Mouse (Mus musculus): ENCODE results near the gene Vps37b. TPM values are rescaled to one million over a fixed set of nuclear protein-coding genes. Genes with fewer than 3 reads are reported as not detected.
A peak's percentile ranks its signal among the peaks of the same experiment; 100 is the strongest.

The Vps37b gene
- 29.3 and 31.5 TPM in 2 replicates for polyA plus RNA-seq (2014; fragmentation: Nextera tagmentation; extraction: Ambion mirVana)

- Histone ChIP-seq H3K4me3 (ENCODE audit: low read depth, low read length) (peak within 1 kb of the TSS; percentile 91), H3K9ac (replicated peaks; ENCODE audit: low read depth, low read length) (peak within 1 kb of the TSS; percentile 90), H3K36me3 (ENCODE audit: control insufficient read depth, insufficient read depth, low read length) (no peaks in the 10 kb centered on the region), H3K27me3 (ENCODE audit: control insufficient read depth, insufficient read depth, low read length) (no peaks in the 10 kb centered on the region), H3K4me2 (replicated peaks; ENCODE audit: low read depth, low read length) (peak within 1 kb of the TSS; percentile 81), H3K27ac (ENCODE audit: low read length) (peak within 1 kb of the TSS; percentile 91), H3K4me1 (ENCODE audit: control insufficient read depth, insufficient read depth, low read length) (peaks cover 26% of the 10 kb centered on the region), H3K9me3 (ENCODE audit: control insufficient read depth, low read depth, low read length) (no peaks in the 10 kb centered on the region)
- WGBS, result under 1% methylated on average over 52 of the region's 52 CpGs
- ATAC-seq (ENCODE audit: insufficient number of reproducible peaks, insufficient read depth, low FRiP score, low read depth), result peak; percentile 76
Measured at GRCm38 (mm10) chr5:124032001-124032508, at the start of gene Vps37b. TSS of gene Vps37b (minus strand) at chr5:124032270.

GRCm38 (mm10) chr5:124079880-124080279, 47.8 kb upstream of the Vps37b start:
- ATAC-seq (ENCODE audit: insufficient number of reproducible peaks, insufficient read depth, low FRiP score, low read depth), result no peak
- H3K9me3 ChIP-seq (ENCODE audit: control insufficient read depth, low read depth, low read length), result no peaks in the 10 kb centered on the region
- no peaks in the 10 kb centered on the region for H3K36me3 ChIP-seq (ENCODE audit: control insufficient read depth, insufficient read depth, low read length)
- H3K4me2 ChIP-seq (replicated peaks; ENCODE audit: low read depth, low read length), result no peak overlapping the region
- no peak overlapping the region for H3K9ac ChIP-seq (replicated peaks; ENCODE audit: low read depth, low read length)
- no peak overlapping the region for H3K4me3 ChIP-seq (ENCODE audit: low read depth, low read length)
- H3K27me3 ChIP-seq (ENCODE audit: control insufficient read depth, insufficient read depth, low read length), result no peaks in the 10 kb centered on the region
- H3K27ac ChIP-seq (ENCODE audit: low read length), result no peak overlapping the region
- H3K4me1 ChIP-seq (ENCODE audit: control insufficient read depth, insufficient read depth, low read length), result peaks cover 3% of the 10 kb centered on the region
- 91% methylated on average over 17 of the region's 17 CpGs for WGBS

- no peak overlapping the region for H3K4me2 ChIP-seq (replicated peaks; ENCODE audit: low read depth, low read length)
- H3K9me3 ChIP-seq (ENCODE audit: control insufficient read depth, low read depth, low read length), result no peaks in the 10 kb centered on the region
- WGBS, result 63% methylated on average over 9 of the region's 9 CpGs
- H3K4me1 ChIP-seq (ENCODE audit: control insufficient read depth, insufficient read depth, low read length), result peaks cover 4% of the 10 kb centered on the region
- H3K9ac ChIP-seq (replicated peaks; ENCODE audit: low read depth, low read length), result no peak overlapping the region
- ATAC-seq (ENCODE audit: insufficient number of reproducible peaks, insufficient read depth, low FRiP score, low read depth), result no peak
- no peaks in the 10 kb centered on the region for H3K27me3 ChIP-seq (ENCODE audit: control insufficient read depth, insufficient read depth, low read length)
- no peak overlapping the region for H3K4me3 ChIP-seq (ENCODE audit: low read depth, low read length)
- no peak overlapping the region for H3K27ac ChIP-seq (ENCODE audit: low read length)
- H3K36me3 ChIP-seq (ENCODE audit: control insufficient read depth, insufficient read depth, low read length), result no peaks in the 10 kb centered on the region
Measured at GRCm38 (mm10) chr5:124078794-124079416, 46.8 kb upstream of the Vps37b start.

GRCm38 (mm10) chr5:124077856-124078460, 45.9 kb upstream of the Vps37b start:
- Histone ChIP-seq H3K9ac (replicated peaks; ENCODE audit: low read depth, low read length) (no peak overlapping the region), H3K27ac (ENCODE audit: low read length) (no peak overlapping the region), H3K9me3 (ENCODE audit: control insufficient read depth, low read depth, low read length) (no peaks in the 10 kb centered on the region), H3K4me2 (replicated peaks; ENCODE audit: low read depth, low read length) (no peak overlapping the region), H3K4me3 (ENCODE audit: low read depth, low read length) (no peak overlapping the region), H3K4me1 (ENCODE audit: control insufficient read depth, insufficient read depth, low read length) (peaks cover 4% of the 10 kb centered on the region), H3K36me3 (ENCODE audit: control insufficient read depth, insufficient read depth, low read length) (no peaks in the 10 kb centered on the region), H3K27me3 (ENCODE audit: control insufficient read depth, insufficient read depth, low read length) (no peaks in the 10 kb centered on the region)
- WGBS, result 52% methylated on average over 6 of the region's 6 CpGs
- ATAC-seq (ENCODE audit: insufficient number of reproducible peaks, insufficient read depth, low FRiP score, low read depth), result no peak

- Histone ChIP-seq H3K4me1 (ENCODE audit: control insufficient read depth, insufficient read depth, low read length) (peaks cover 4% of the 10 kb centered on the region), H3K9me3 (ENCODE audit: control insufficient read depth, low read depth, low read length) (no peaks in the 10 kb centered on the region), H3K27me3 (ENCODE audit: control insufficient read depth, insufficient read depth, low read length) (no peaks in the 10 kb centered on the region), H3K4me3 (ENCODE audit: low read depth, low read length) (no peak overlapping the region), H3K4me2 (replicated peaks; ENCODE audit: low read depth, low read length) (no peak overlapping the region), H3K36me3 (ENCODE audit: control insufficient read depth, insufficient read depth, low read length) (no peaks in the 10 kb centered on the region), H3K27ac (ENCODE audit: low read length) (peak overlapping the region; percentile 39; the same call in 1 of the 2 replicates), H3K9ac (replicated peaks; ENCODE audit: low read depth, low read length) (no peak overlapping the region)
- 80% methylated on average over 13 of the region's 13 CpGs for WGBS
- ATAC-seq (ENCODE audit: insufficient number of reproducible peaks, insufficient read depth, low FRiP score, low read depth), result no peak
Measured at GRCm38 (mm10) chr5:124077241-124077640, 45.2 kb upstream of the Vps37b start.

GRCm38 (mm10) chr5:124076559-124076958, 44.5 kb upstream of the Vps37b start:
- no peaks in the 10 kb centered on the region for H3K27me3 ChIP-seq (ENCODE audit: control insufficient read depth, insufficient read depth, low read length)
- peak; percentile 63 for ATAC-seq (ENCODE audit: insufficient number of reproducible peaks, insufficient read depth, low FRiP score, low read depth)
- peak overlapping the region; percentile 39; the same call in 1 of the 2 replicates for H3K27ac ChIP-seq (ENCODE audit: low read length)
- no peaks in the 10 kb centered on the region for H3K36me3 ChIP-seq (ENCODE audit: control insufficient read depth, insufficient read depth, low read length)
- 46% methylated on average over 9 of the region's 9 CpGs for WGBS
- H3K4me2 ChIP-seq (replicated peaks; ENCODE audit: low read depth, low read length), result no peak overlapping the region
- no peaks in the 10 kb centered on the region for H3K9me3 ChIP-seq (ENCODE audit: control insufficient read depth, low read depth, low read length)
- no peak overlapping the region for H3K9ac ChIP-seq (replicated peaks; ENCODE audit: low read depth, low read length)
- H3K4me1 ChIP-seq (ENCODE audit: control insufficient read depth, insufficient read depth, low read length), result peaks cover 4% of the 10 kb centered on the region
- no peak overlapping the region for H3K4me3 ChIP-seq (ENCODE audit: low read depth, low read length)

- H3K9me3 ChIP-seq (ENCODE audit: control insufficient read depth, low read depth, low read length), result no peaks in the 10 kb centered on the region
- H3K27me3 ChIP-seq (ENCODE audit: control insufficient read depth, insufficient read depth, low read length), result no peaks in the 10 kb centered on the region
- 65% methylated on average over 9 of the region's 9 CpGs for WGBS
- ATAC-seq (ENCODE audit: insufficient number of reproducible peaks, insufficient read depth, low FRiP score, low read depth), result no peak
- H3K9ac ChIP-seq (replicated peaks; ENCODE audit: low read depth, low read length), result no peak overlapping the region
- H3K36me3 ChIP-seq (ENCODE audit: control insufficient read depth, insufficient read depth, low read length), result no peaks in the 10 kb centered on the region
- H3K4me3 ChIP-seq (ENCODE audit: low read depth, low read length), result no peak overlapping the region
- no peak overlapping the region for H3K4me2 ChIP-seq (replicated peaks; ENCODE audit: low read depth, low read length)
- H3K4me1 ChIP-seq (ENCODE audit: control insufficient read depth, insufficient read depth, low read length), result peaks cover 4% of the 10 kb centered on the region
- no peak overlapping the region for H3K27ac ChIP-seq (ENCODE audit: low read length)
Measured at GRCm38 (mm10) chr5:124075716-124076115, 43.6 kb upstream of the Vps37b start.

GRCm38 (mm10) chr5:124074845-124075307, 42.8 kb upstream of the Vps37b start:
- Histone ChIP-seq H3K4me2 (replicated peaks; ENCODE audit: low read depth, low read length) (no peak overlapping the region), H3K36me3 (ENCODE audit: control insufficient read depth, insufficient read depth, low read length) (no peaks in the 10 kb centered on the region), H3K27ac (ENCODE audit: low read length) (no peak overlapping the region), H3K9ac (replicated peaks; ENCODE audit: low read depth, low read length) (no peak overlapping the region), H3K27me3 (ENCODE audit: control insufficient read depth, insufficient read depth, low read length) (no peaks in the 10 kb centered on the region), H3K4me1 (ENCODE audit: control insufficient read depth, insufficient read depth, low read length) (peaks cover 4% of the 10 kb centered on the region), H3K4me3 (ENCODE audit: low read depth, low read length) (no peak overlapping the region), H3K9me3 (ENCODE audit: control insufficient read depth, low read depth, low read length) (no peaks in the 10 kb centered on the region)
- WGBS, result 19% methylated on average over 10 of the region's 10 CpGs
- ATAC-seq (ENCODE audit: insufficient number of reproducible peaks, insufficient read depth, low FRiP score, low read depth), result peak; percentile 15; the same call in 1 of the 2 replicates

Measured in stomach, embryonic 14.5 days (tissue).